In genomic region chr11:110483165-110483564, GRCm38 (mm10) we compare ENCODE assay signal across 9 mouse cellular contexts.
DNase-seq lines count a peak whose midpoint lies in the region; ATAC-seq and TF ChIP-seq lines count a peak whose summit lies in the region.
"Had no signal": no experiment of that assay in that cellular context is flagged by ENCODE, and none has a peak within 500 bp of the region (broad histone marks: within the 10 kb centered on the region; RNA-seq: fewer than 3 reads in every experiment).

No protein-coding gene starts in this region.

- ATAC-seq in neural tube, embryonic 15.5 days (ENCODE audit: low FRiP score): no peak

- H3K27me3 ChIP-seq in cerebellum, adult 2 months (ENCODE audit: control insufficient read depth, insufficient read depth, low read length): no peaks in the 10 kb centered on the region
- H3K27me3 ChIP-seq in neural tube, embryonic 15.5 days (replicated peaks): peaks cover 4% of the 10 kb centered on the region
- H3K27me3 ChIP-seq: heart, embryonic 15.5 days had no signal

- H3K27ac ChIP-seq in cerebellum, adult 2 months (ENCODE audit: insufficient read depth, low read length): no peak overlapping the region
- H3K27ac ChIP-seq in neural tube, embryonic 15.5 days (replicated peaks): no peak overlapping the region
- H3K27ac ChIP-seq in cortical plate, adult 2 months (ENCODE audit: insufficient read depth, low read length): no peak overlapping the region
- H3K27ac ChIP-seq: heart, embryonic 15.5 days had no signal

- H3K4me1 ChIP-seq in cerebellum, adult 2 months (ENCODE audit: control insufficient read depth, insufficient read depth, low read length): peaks cover 11% of the 10 kb centered on the region
- H3K4me1 ChIP-seq in neural tube, embryonic 15.5 days: peaks cover 26% of the 10 kb centered on the region
- H3K4me1 ChIP-seq in cortical plate, adult 2 months (ENCODE audit: control insufficient read depth, insufficient read depth, low read length): peaks cover 2% of the 10 kb centered on the region

- no peak overlapping the region for H3K4me2 ChIP-seq in neural tube, embryonic 15.5 days
- H3K4me2 ChIP-seq: heart, embryonic 15.5 days had no signal

- DNase-seq in cerebellum, adult 2 months: peak in 1 of 2 experiments; percentile 31
- no peak for DNase-seq in cerebellum, adult 11-12 months
- peak; percentile 47 for DNase-seq in neural tube, embryonic 10.5 days (ENCODE audit: extremely low spot score, low spot score)
- peak; percentile 54 to 61 for DNase-seq in kidney, adult 8-10 months
- DNase-seq in lung, postnatal 14 days: peak; percentile 57
- DNase-seq in yolk sac, embryonic 10.5 days (ENCODE audit: low spot score): peak; percentile 57

- TF ChIP-seq POLR2A in cerebellum, adult 2 months (IDR thresholded peaks at IDR 0.05; ENCODE audit: borderline replicate concordance, insufficient read depth, low read length): no peak
- no peak for TF ChIP-seq POLR2A in cortical plate, adult 2 months (IDR thresholded peaks at IDR 0.05; ENCODE audit: extremely low read depth, insufficient read depth, low read length)

- H3K36me3 ChIP-seq in neural tube, embryonic 15.5 days: no peaks in the 10 kb centered on the region
- H3K36me3 ChIP-seq: heart, embryonic 15.5 days had no signal

- no peak overlapping the region for H3K9ac ChIP-seq in neural tube, embryonic 15.5 days (replicated peaks)
- H3K9ac ChIP-seq: heart, embryonic 15.5 days had no signal

- H3K9me3 ChIP-seq in neural tube, embryonic 15.5 days (replicated peaks): no peaks in the 10 kb centered on the region
- H3K9me3 ChIP-seq: heart, embryonic 15.5 days had no signal

- H3K4me3 ChIP-seq in cerebellum, adult 2 months (replicated peaks; ENCODE audit: insufficient read depth, low read depth, low read length): no peak overlapping the region
- H3K4me3 ChIP-seq in neural tube, embryonic 15.5 days (replicated peaks): no peak overlapping the region
- H3K4me3 ChIP-seq in cortical plate, adult 2 months (ENCODE audit: insufficient read depth, low read length): no peak overlapping the region
- H3K4me3 ChIP-seq: heart, embryonic 15.5 days had no signal

- peak; percentile 38; the same call in 1 of the 2 replicates for TF ChIP-seq CTCF in cerebellum, adult 2 months (IDR thresholded peaks at IDR 0.05; ENCODE audit: borderline replicate concordance, insufficient read depth, low read depth, low read length)
- TF ChIP-seq CTCF in cortical plate, adult 2 months (IDR thresholded peaks at IDR 0.05; ENCODE audit: extremely low read depth, insufficient read depth, low read length): peak; percentile 57

- WGBS in cerebellum, adult 2 months: 71% methylated on average over 6 of the region's 6 CpGs
- WGBS in neural tube, embryonic 15.5 days: 21% methylated on average over 6 of the region's 6 CpGs
